Mouse (Mus musculus): ENCODE measurements around the gene Folr1. TPM values are rescaled to one million over a fixed set of nuclear protein-coding genes. Genes with fewer than 3 reads are reported as not detected.

Folr1 gene
- polyA plus RNA-seq, 1 experiment from 2014 or later, result 0.41 TPM

DNA sequence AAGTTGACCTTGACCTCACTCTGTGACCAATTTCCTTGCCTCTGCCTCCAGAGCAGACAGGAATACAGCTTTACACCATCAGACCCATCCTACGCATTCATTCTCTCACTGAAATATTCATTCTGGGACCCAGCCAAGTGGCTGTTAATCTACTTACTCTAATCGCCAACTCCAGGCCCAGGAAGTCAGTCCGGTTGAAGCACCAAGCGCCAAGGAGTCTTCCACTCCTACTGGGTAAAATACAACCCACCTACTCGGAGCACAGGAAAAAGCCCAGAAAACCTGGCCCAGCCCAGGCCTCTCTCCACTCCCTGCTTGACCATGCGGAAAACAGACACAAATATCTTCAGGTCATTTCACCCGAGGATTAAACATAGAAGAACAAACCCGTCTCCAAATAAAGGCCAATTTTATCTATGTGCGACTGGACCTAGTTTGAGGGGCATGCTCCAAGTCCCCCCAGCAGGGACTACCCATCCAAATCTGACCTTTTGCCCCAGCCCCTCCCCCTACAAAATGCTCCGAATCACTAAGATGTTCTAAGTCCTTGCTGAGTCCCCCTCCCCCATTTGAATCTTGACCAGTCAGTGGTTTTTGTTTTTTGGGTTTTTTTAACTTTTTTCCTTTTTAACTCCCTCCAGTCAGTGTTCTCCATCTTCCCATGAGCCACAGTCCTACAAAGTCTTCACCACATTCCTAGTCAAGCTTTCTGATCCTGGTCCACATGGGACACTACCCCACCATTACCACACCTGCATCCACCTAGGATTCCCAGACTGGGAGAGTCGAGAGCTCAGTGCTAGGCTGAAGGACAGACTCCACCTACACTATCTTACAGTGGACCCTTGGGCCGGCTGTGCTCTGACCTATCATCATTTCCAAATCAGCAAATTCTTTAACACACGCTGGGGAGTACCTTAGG, 2.1 kb downstream of the Folr1 start:
- DNase-seq (no peak), ATAC-seq (ENCODE audit: low read depth) (no peak)
- no peak overlapping the region for H3K9ac ChIP-seq
- H3K27ac ChIP-seq, result no peak overlapping the region
- H3K27me3 ChIP-seq, result no peaks in the 10 kb centered on the region
- no peaks in the 10 kb centered on the region for H3K9me3 ChIP-seq (replicated peaks)
- H3K4me2 ChIP-seq, result no peak overlapping the region
- 69% methylated on average over 13 of the region's 13 CpGs for WGBS (ENCODE audit: insufficient replicate concordance)
- peaks cover 4% of the 10 kb centered on the region; the same call in 1 of the 2 replicates for H3K4me1 ChIP-seq (replicated peaks)
- H3K4me3 ChIP-seq (replicated peaks), result no peak overlapping the region
- no peaks in the 10 kb centered on the region for H3K36me3 ChIP-seq

DNA sequence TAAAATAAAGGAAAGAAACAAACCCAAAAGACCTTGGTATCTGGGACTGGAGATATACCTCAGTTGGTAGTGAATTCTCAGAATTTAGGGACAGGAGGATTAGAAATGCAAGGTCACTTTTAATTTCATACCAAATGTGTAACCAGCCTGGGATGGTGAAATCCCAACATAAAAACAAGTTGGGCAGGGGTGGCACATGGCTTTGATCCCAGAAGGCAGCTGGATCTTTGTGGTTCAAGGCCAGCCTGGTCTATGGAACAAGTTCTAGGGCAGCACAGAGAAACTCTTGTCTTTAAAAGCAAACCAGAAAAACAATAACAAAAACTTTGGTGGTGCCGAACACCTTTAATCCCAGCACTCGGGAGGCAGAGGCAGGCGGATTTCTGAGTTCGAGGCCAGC, 3.1 kb downstream of the Folr1 start:
- H3K27ac ChIP-seq, result no peak overlapping the region
- WGBS (ENCODE audit: insufficient replicate concordance), result 81% methylated on average over 4 of the region's 4 CpGs
- ATAC-seq (ENCODE audit: low read depth), result no peak

DNA sequence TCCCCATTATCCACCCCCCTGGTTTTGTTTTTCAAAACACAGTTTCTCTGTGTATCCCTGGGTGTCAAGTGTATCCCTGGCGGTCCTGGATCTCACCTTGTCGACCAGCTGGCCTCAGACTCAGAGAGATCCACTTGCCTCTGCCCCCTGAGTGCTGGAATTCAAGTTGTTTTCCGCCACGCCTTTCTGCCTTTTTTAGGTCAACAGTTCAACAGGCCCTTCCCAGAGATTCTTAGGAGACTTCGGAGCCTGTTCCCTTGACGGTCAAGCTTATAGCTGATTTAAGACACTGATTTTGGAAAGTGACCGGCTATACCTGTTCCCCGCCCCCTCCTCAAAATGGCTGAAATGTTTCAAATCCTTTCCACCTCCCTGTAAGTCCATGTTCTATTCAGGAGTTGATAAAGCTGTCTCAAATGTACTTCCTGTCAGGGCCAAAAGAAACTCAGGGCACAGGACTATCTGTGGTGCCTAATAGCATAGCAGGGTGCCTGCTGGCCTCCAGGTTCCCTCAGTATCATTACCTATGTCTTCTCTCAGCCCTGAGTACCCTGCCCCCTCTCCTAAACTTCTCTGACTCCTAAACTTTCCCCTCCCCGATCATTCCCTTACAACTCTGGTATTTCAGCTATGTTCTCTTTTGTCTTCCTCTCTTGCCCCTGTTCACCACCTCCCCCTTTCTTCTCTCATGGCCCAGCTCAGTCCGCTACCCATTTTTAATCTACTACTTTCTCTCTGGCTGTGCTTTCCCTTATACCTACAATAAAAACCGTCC, 3.9 kb downstream of the Folr1 start:
- H3K9me3 ChIP-seq (replicated peaks), result no peaks in the 10 kb centered on the region
- no peaks in the 10 kb centered on the region for H3K36me3 ChIP-seq
- H3K4me3 ChIP-seq (replicated peaks), result no peak overlapping the region
- H3K9ac ChIP-seq, result no peak overlapping the region
- H3K27ac ChIP-seq, result no peak overlapping the region
- no peak overlapping the region for H3K4me2 ChIP-seq
- 67% methylated on average over 11 of the region's 11 CpGs for whole genome bisulfite sequencing (ENCODE audit: insufficient replicate concordance)
- ATAC-seq (ENCODE audit: low read depth) (no peak), DNase-seq (no peak)
- H3K4me1 ChIP-seq (replicated peaks), result peaks cover 4% of the 10 kb centered on the region; the same call in 1 of the 2 replicates
- H3K27me3 ChIP-seq, result no peaks in the 10 kb centered on the region

More for the DNA sequence above, 3.1 kb downstream of the Folr1 start:
- H3K27me3 ChIP-seq, result no peaks in the 10 kb centered on the region
- H3K4me1 ChIP-seq (replicated peaks), result peaks cover 4% of the 10 kb centered on the region; the same call in 1 of the 2 replicates
- H3K4me2 ChIP-seq, result no peak overlapping the region
- no peaks in the 10 kb centered on the region for H3K9me3 ChIP-seq (replicated peaks)
- no peak for DNase-seq
- H3K36me3 ChIP-seq, result no peaks in the 10 kb centered on the region
- no peak overlapping the region for H3K4me3 ChIP-seq (replicated peaks)
- H3K9ac ChIP-seq, result no peak overlapping the region

DNA sequence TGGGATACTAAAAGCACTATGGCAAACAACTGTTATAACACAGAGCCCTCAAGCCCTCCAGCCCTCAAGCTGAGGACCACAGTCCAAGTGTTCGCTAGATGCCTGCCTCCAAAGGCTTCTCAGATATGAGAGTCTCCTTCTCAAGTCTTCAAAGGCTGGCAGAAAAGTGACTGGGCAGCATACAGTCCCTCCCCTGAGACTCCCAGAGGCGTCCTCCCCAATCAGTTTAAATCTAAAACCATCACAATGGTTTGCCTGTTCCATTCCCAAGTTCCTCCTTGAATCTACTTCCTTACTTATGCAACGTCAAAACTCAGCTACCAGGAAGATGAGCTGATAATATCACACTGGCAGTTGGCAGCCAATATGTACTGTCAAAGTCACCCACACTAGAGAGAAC, 7.2 kb downstream of the Folr1 start, which contains the start of gene Anapc15:
Gene Anapc15 (plus strand): TSS at position 301 of the 400 bp plus-strand sequence.
- no peaks in the 10 kb centered on the region for H3K36me3 ChIP-seq
- DNase-seq (no peak), ATAC-seq (ENCODE audit: low read depth) (no peak)
- no peak within 1 kb of the TSS for H3K4me2 ChIP-seq
- H3K4me1 ChIP-seq (replicated peaks), result no peaks in the 10 kb centered on the region
- no peaks in the 10 kb centered on the region for H3K27me3 ChIP-seq
- H3K27ac ChIP-seq, result no peak within 1 kb of the TSS
- WGBS (ENCODE audit: insufficient replicate concordance), result 38% methylated on average over 3 of the region's 3 CpGs
- H3K9me3 ChIP-seq (replicated peaks), result no peaks in the 10 kb centered on the region
- no peak within 1 kb of the TSS for H3K4me3 ChIP-seq (replicated peaks)
- no peak within 1 kb of the TSS for H3K9ac ChIP-seq

DNA sequence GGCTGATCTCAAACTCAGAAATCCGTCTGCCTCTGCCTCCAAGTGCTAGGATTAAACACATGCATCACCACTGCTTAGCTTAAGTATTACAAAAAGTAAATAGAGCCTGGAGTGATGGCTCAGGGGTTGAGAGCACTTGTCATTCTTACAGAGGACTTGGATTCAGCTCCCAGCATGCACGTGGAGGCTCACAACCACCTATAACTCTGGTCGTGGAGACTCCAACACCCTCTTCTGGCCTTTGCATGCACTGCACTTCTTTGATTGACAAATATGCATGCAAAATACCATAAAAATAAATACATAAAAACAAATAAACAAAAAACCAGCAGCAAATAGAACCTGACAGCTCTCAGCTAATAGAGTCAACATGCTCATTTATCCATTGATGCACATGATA, 8.3 kb downstream of the Folr1 start:
- Histone ChIP-seq H3K4me2 (no peak overlapping the region), H3K27ac (no peak overlapping the region), H3K4me3 (replicated peaks) (no peak overlapping the region), H3K9ac (no peak overlapping the region), H3K27me3 (no peaks in the 10 kb centered on the region), H3K4me1 (replicated peaks) (no peaks in the 10 kb centered on the region), H3K36me3 (no peaks in the 10 kb centered on the region), H3K9me3 (replicated peaks) (no peaks in the 10 kb centered on the region)
- ATAC-seq (ENCODE audit: low read depth) (no peak), DNase-seq (no peak)
- WGBS (ENCODE audit: insufficient replicate concordance), result 57% methylated on average over 3 of the region's 3 CpGs

DNA sequence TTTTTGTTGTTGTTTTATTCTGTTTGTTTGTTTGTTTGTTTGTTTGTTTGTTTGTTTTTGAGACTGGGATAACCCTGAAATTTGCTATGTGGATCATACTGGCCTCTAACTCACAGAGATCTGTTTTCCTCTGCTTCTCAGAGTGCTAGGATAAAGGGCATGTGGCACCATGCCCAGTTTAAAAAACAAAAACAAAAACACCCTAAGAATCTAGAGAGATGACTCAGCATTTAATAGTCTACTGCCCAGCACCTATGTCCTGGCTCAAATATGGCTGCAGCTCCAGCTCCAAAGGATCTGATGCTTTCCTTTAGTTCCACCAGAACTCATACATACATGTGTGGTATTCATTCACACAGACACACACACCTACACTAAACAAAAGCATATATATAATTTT, 9.6 kb downstream of the Folr1 start:
- Histone ChIP-seq H3K4me2 (no peak overlapping the region), H3K4me3 (replicated peaks) (no peak overlapping the region), H3K9ac (no peak overlapping the region), H3K27me3 (no peaks in the 10 kb centered on the region), H3K36me3 (no peaks in the 10 kb centered on the region), H3K27ac (no peak overlapping the region), H3K4me1 (replicated peaks) (no peaks in the 10 kb centered on the region), H3K9me3 (replicated peaks) (no peaks in the 10 kb centered on the region)
- no peak for ATAC-seq (ENCODE audit: low read depth)
- no peak for DNase-seq

DNA sequence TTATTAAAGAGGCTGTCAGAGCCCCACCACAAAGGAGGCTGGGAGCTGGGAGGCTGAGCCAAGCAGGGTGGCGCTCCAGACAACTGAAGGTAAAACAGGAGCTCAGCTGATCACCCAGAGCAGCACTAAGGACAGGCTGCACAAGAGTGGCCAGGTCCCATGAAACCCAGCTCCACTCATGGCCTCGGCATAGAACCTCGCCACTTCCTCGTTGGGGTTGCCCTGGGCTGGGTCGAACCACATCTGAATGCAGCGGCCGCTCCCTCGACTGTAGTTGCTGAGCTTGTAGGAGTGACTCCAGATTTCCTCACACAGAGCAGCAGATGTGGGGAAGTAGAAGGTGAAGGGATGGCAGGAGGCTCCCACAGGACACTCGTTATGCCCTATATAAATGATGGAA, 12.2 kb downstream of the Folr1 start:
- H3K4me3 ChIP-seq (replicated peaks), result no peak overlapping the region
- H3K9ac ChIP-seq, result no peak overlapping the region
- no peak overlapping the region for H3K4me2 ChIP-seq
- 55% methylated on average over 9 of the region's 9 CpGs for WGBS (ENCODE audit: insufficient replicate concordance)
- H3K27ac ChIP-seq, result no peak overlapping the region
- no peaks in the 10 kb centered on the region for H3K9me3 ChIP-seq (replicated peaks)
- no peaks in the 10 kb centered on the region for H3K4me1 ChIP-seq (replicated peaks)
- no peak for DNase-seq
- no peak for ATAC-seq (ENCODE audit: low read depth)
- H3K27me3 ChIP-seq, result no peaks in the 10 kb centered on the region
- no peaks in the 10 kb centered on the region for H3K36me3 ChIP-seq

DNA sequence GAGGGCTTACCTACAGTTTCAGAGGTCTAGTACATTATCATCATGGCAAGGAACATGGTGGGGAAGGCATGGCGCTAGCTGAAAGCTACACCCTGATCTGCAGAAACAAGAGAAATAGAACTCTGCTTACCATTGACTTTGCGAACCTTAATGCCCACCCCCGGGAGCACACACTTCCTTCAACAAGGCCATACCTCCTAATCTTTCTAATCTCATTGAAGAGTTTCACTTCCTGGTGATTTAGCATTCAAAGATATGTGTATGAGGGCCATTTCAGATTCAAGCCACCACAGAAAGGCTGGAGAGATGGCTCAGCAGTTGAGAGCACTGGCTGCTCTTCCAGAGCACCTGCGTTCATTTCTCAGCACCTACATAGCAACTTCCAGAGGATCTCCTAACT, 13.5 kb downstream of the Folr1 start, which contains the start of gene Folr2:
Gene Folr2 (minus strand): TSS at position 101 of the 400 bp plus-strand sequence.
- Histone ChIP-seq H3K9me3 (replicated peaks) (no peaks in the 10 kb centered on the region), H3K9ac (no peak within 1 kb of the TSS), H3K4me2 (no peak within 1 kb of the TSS), H3K27ac (no peak within 1 kb of the TSS), H3K36me3 (no peaks in the 10 kb centered on the region), H3K27me3 (no peaks in the 10 kb centered on the region), H3K4me1 (replicated peaks) (no peaks in the 10 kb centered on the region), H3K4me3 (replicated peaks) (no peak within 1 kb of the TSS)
- WGBS (ENCODE audit: insufficient replicate concordance), result 71% methylated on average over 4 of the region's 4 CpGs
- ATAC-seq (ENCODE audit: low read depth), result no peak
- DNase-seq, result no peak

DNA sequence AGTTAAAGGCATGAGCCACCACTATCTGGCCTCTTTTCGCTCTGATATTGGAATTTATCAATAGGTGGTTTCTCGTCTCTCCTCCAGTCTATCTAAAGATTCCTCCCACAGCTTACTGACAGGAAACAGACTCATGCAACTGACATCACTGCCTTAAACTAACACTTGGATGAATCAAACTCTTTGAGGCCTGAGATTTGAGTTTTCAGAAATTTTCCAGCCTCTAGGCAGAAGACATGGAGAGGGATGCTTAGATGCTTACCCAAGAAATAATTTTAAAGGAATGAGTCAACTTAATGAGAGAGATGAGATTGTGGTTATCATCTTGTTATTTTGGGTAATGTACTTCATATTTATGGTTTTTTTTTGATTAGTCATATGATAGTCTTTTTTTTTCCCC, 16.8 kb downstream of the Folr1 start:
- Histone ChIP-seq H3K27me3 (no peaks in the 10 kb centered on the region), H3K4me2 (no peak overlapping the region), H3K36me3 (no peaks in the 10 kb centered on the region)

DNA sequence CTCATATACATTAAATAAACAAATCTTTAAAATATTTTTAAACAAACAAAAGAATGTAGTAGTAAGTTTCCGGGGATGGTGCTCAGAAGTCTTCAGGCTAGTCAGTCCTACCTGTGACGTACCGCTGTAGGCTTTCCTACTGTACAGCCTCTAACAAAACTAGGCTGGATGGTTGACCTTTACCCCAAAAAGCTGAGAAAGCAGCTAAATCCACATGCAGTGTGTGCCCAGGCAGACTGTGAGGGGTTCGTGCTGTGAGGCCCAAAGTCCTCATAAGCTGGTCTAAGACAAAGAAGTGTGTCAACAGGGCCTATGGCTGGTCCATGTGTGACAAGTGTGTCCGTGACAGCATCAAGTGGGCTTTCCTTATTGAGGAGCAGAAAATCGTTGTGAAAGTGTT, 17.7 kb downstream of the Folr1 start:
- Histone ChIP-seq H3K4me1 (replicated peaks) (no peaks in the 10 kb centered on the region), H3K4me2 (no peak overlapping the region), H3K36me3 (no peaks in the 10 kb centered on the region), H3K4me3 (replicated peaks) (no peak overlapping the region), H3K9me3 (replicated peaks) (no peaks in the 10 kb centered on the region), H3K27me3 (no peaks in the 10 kb centered on the region), H3K9ac (no peak overlapping the region), H3K27ac (no peak overlapping the region)
- ATAC-seq (ENCODE audit: low read depth) (no peak), DNase-seq (no peak)
- WGBS (ENCODE audit: insufficient replicate concordance), result 68% methylated on average over 6 of the region's 6 CpGs

More for the DNA sequence above, 16.8 kb downstream of the Folr1 start:
- Histone ChIP-seq H3K9me3 (replicated peaks) (no peaks in the 10 kb centered on the region), H3K9ac (no peak overlapping the region), H3K4me1 (replicated peaks) (no peaks in the 10 kb centered on the region), H3K4me3 (replicated peaks) (no peak overlapping the region), H3K27ac (no peak overlapping the region)
- DNase-seq (no peak), ATAC-seq (ENCODE audit: low read depth) (no peak)
- WGBS (ENCODE audit: insufficient replicate concordance), result 37% methylated on average over 2 of the region's 2 CpGs

DNA sequence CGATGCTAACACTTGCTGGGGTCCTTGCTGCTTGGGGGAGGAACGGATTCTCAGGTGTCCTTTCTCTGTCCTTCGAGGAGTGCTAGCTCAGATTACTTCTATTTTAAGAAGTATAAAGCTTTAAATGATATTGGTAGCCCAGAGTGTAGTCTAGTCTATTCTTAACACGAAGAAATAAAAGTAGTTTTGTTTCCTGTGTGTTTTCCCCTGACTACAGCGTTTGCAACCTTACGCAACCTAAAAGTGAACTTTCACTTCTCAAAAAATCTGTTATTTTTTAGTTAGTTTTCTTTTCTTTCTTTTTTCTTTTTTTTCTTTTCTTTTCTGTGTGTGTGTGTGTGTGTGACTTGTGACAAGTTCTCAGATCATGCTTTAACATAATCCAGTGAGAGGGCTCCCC, 18.9 kb downstream of the Folr1 start:
- Histone ChIP-seq H3K27me3 (no peaks in the 10 kb centered on the region), H3K27ac (no peak overlapping the region), H3K4me2 (no peak overlapping the region), H3K4me1 (replicated peaks) (no peaks in the 10 kb centered on the region), H3K9me3 (replicated peaks) (no peaks in the 10 kb centered on the region), H3K36me3 (no peaks in the 10 kb centered on the region), H3K9ac (no peak overlapping the region), H3K4me3 (replicated peaks) (no peak overlapping the region)
- WGBS (ENCODE audit: insufficient replicate concordance), result 54% methylated on average over 6 of the region's 6 CpGs
- DNase-seq (no peak), ATAC-seq (ENCODE audit: low read depth) (no peak)

Data from liver, embryonic 13.5 days (tissue).